ENCODE assay signal across 8 mouse cellular contexts in genomic region chr10:40969372-40970033, GRCm38 (mm10).
DNase-seq lines count a peak whose midpoint lies in the region; ATAC-seq lines count a peak whose summit lies in the region.

No protein-coding gene starts in this region.

- H3K4me2 ChIP-seq in midbrain, embryonic 16.5 days (ENCODE audit: low read length): peak overlapping the region; percentile 50

- peak overlapping the region; percentile 14 for H3K27ac ChIP-seq in midbrain, embryonic 16.5 days (ENCODE audit: low read length)

- H3K27me3 ChIP-seq in megakaryocyte, embryonic 14.5 days (replicated peaks): peaks cover 20% of the 10 kb centered on the region
- no peaks in the 10 kb centered on the region for H3K27me3 ChIP-seq in midbrain, embryonic 16.5 days (ENCODE audit: control insufficient read depth, insufficient read depth, low read depth, low read length)

- H3K9me3 ChIP-seq in megakaryocyte, embryonic 14.5 days: no peaks in the 10 kb centered on the region
- H3K9me3 ChIP-seq in midbrain, embryonic 16.5 days (replicated peaks; ENCODE audit: control insufficient read depth, low read length, poor library complexity, severe bottlenecking): no peaks in the 10 kb centered on the region

- peak overlapping the region; percentile 43 for H3K9ac ChIP-seq in midbrain, embryonic 16.5 days (ENCODE audit: low read depth, low read length)

- H3K36me3 ChIP-seq in megakaryocyte, embryonic 14.5 days (replicated peaks; ENCODE audit: low read length): no peaks in the 10 kb centered on the region
- no peaks in the 10 kb centered on the region for H3K36me3 ChIP-seq in midbrain, embryonic 16.5 days (ENCODE audit: control insufficient read depth, insufficient read depth, low read length)

- H3K4me1 ChIP-seq in megakaryocyte, embryonic 14.5 days: peaks cover 6% of the 10 kb centered on the region; the same call in 1 of the 2 replicates
- peaks cover 18% of the 10 kb centered on the region for H3K4me1 ChIP-seq in midbrain, embryonic 16.5 days (ENCODE audit: control insufficient read depth, insufficient read depth, low read length)

- no peak for ATAC-seq in megakaryocyte, adult 5-6 weeks (ENCODE audit: poor library complexity, severe bottlenecking)
- ATAC-seq in midbrain, embryonic 16.5 days: peak; percentile 78

- intact Hi-C loops in heart, postnatal 10 days (cut with DNase I): loop anchor here (10.0 kb wide), 1 partner anchor 315 kb away; no protein-coding TSS in a partner anchor

- peak overlapping the region; percentile 53 for H3K4me3 ChIP-seq in megakaryocyte, embryonic 14.5 days (replicated peaks)
- H3K4me3 ChIP-seq in midbrain, embryonic 16.5 days (ENCODE audit: low read depth, low read length): peak overlapping the region; percentile 34

- WGBS in midbrain, embryonic 16.5 days: 11% methylated on average over 16 of the region's 16 CpGs

- DNase-seq in adrenal gland, postnatal 14 days: peak; percentile 8
- DNase-seq in adrenal gland, adult 18-20 months (ENCODE audit: low spot score in 2 of 2): no peak
- DNase-seq in heart, postnatal 10 days: peak; percentile 10 to 12
- DNase-seq in thymus, postnatal 25 days: no peak
- no peak for DNase-seq in adrenal gland, adult 2 months

Comparison
In these comparisons a context has a peak if more than half of its experiments do, and no peak if none do; other contexts are left out.
1. DNase-seq: peak in adrenal gland, postnatal 14 days (single experiment) and heart, postnatal 10 days (2 of 2); none in adrenal gland, adult 18-20 months (0 of 2), thymus, postnatal 25 days (single experiment) and adrenal gland, adult 2 months (single experiment).